Mouse (Mus musculus) liver, postnatal 0 days (tissue): ENCODE measurements around the gene Nelfe. TPM values are rescaled to one million over a fixed set of nuclear protein-coding genes. Genes with fewer than 3 reads are reported as not detected.
A peak's percentile ranks its signal among the peaks of the same experiment; 100 is the strongest.

Source experiments
- ATAC-seq: fragments of 200-750 bp; cut with Nextera tagmentation; 2 replicates; pipeline ENCODE4 v1.8.0; 2017; ENCODE audit warnings: mild to moderate bottlenecking, moderate library complexity
- DNase-seq: peaks from one replicate; pipeline ENCODE4 v3.0.0-alpha.2; 2016
- H3K27ac ChIP-seq: fragments of 300-500 bp; sonication (generic); 2 replicates; pipeline ENCODE4 v1.5.1; 2014; ENCODE audit warnings: antibody characterized with exemption, moderate library complexity, mild to moderate bottlenecking, low read depth
- H3K27me3 ChIP-seq: fragments of 300-500 bp; sonication (generic); 2 replicates; pipeline ENCODE4 v1.6.1; 2014; ENCODE audit warnings: low read length, control low read depth, mixed read lengths; ENCODE audit not compliant: insufficient read depth
- H3K36me3 ChIP-seq: fragments of 300-500 bp; sonication (generic); replicated peaks from 2 replicates; pipeline ENCODE4 v1.6.1; 2014; ENCODE audit warnings: mild to moderate bottlenecking, control low read depth, low read length, moderate library complexity, mixed read lengths; ENCODE audit not compliant: insufficient read depth
- H3K4me1 ChIP-seq: fragments of 300-500 bp; sonication (generic); 2 replicates; pipeline ENCODE4 v1.6.1; 2014; ENCODE audit warnings: antibody characterized with exemption, mild to moderate bottlenecking, control low read depth; ENCODE audit not compliant: insufficient read depth
- H3K4me2 ChIP-seq: fragments of 300-500 bp; sonication (generic); 2 replicates; pipeline ENCODE4 v1.6.1; 2014; ENCODE audit warnings: low read depth, mild to moderate bottlenecking, low read length, moderate library complexity, mixed read lengths
- H3K4me3 ChIP-seq: fragments of 300-500 bp; sonication (generic); 2 replicates; pipeline ENCODE4 v1.5.1; 2014; ENCODE audit warnings: low read depth, low read length
- H3K9ac ChIP-seq: fragments of 300-500 bp; sonication (generic); replicated peaks from 2 replicates; pipeline ENCODE4 v1.6.1; 2014; ENCODE audit warnings: mild to moderate bottlenecking, moderate library complexity
- H3K9me3 ChIP-seq: fragments of 300-500 bp; sonication (generic); 2 replicates; pipeline ENCODE4 v1.6.1; 2016; ENCODE audit warnings: mild to moderate bottlenecking, control low read depth, low read length, mixed read lengths
- CTCF ChIP-seq: sonication (generic); IDR thresholded peaks from 2 replicates; pipeline ENCODE4 v1.5.1; 2016; ENCODE audit warnings: antibody characterized with exemption, low read depth
- EP300 ChIP-seq: IDR thresholded peaks from 2 replicates; pipeline ENCODE4 v1.6.1; 2016; ENCODE audit warnings: antibody characterized with exemption, low read depth, mild to moderate bottlenecking
- WGBS: fragments of 180-500 bp; shearing (Covaris S2); extraction: QIAGEN DNeasy Blood & Tissue Kit; methylation state at CpG from one replicate; pipeline ENCODE4 v1.1.7; 2014; ENCODE audit not compliant: insufficient replicate concordance; 5-methylcytosine and 5-hydroxymethylcytosine counted together
- polyA plus RNA-seq: library from polyadenylated mRNA; unstranded; fragments of >200 nt; fragmentation: Nextera tagmentation; extraction: Ambion mirVana; gene quantifications from 2 replicates; pipeline ENCODE4 v1.2.1, GENCODE M21; 2015

Gene Nelfe
- polyA plus RNA-seq, 1 experiment from 2014 or later: 26.5 TPM

GRCm38 (mm10) chr17:34855825-34856224 lies 5.6 kb downstream of the Nelfe start:
- Histone ChIP-seq H3K9me3 (no peaks in the 10 kb centered on the region), H3K4me1 (peaks cover 17% of the 10 kb centered on the region), H3K36me3 (peaks cover 48% of the 10 kb centered on the region), H3K9ac (no peak overlapping the region), H3K4me3 (no peak overlapping the region), H3K27me3 (no peaks in the 10 kb centered on the region), H3K4me2 (no peak overlapping the region), H3K27ac (no peak overlapping the region)
- TF ChIP-seq CTCF: peak; percentile 88
- TF ChIP-seq EP300: no peak
- DNase-seq: peak; percentile 63
- peak; percentile 47; the same call in 1 of the 2 replicates for ATAC-seq
- WGBS: 33% methylated on average over 3 of the region's 3 CpGs

GRCm38 (mm10) chr17:34858670-34859069 lies 8.5 kb downstream of the Nelfe start:
- ATAC-seq: no peak
- H3K4me1 ChIP-seq: peaks cover 19% of the 10 kb centered on the region
- no peaks in the 10 kb centered on the region for H3K27me3 ChIP-seq
- H3K9ac ChIP-seq: no peak overlapping the region
- WGBS: 33% methylated on average over 4 of the region's 4 CpGs
- H3K9me3 ChIP-seq: no peaks in the 10 kb centered on the region
- DNase-seq: peak; percentile 10
- H3K27ac ChIP-seq: 0 out of 2 replicates have a peak overlapping the region, but pooled peaks have one; percentile 29
- H3K4me3 ChIP-seq: no peak overlapping the region
- no peak overlapping the region for H3K4me2 ChIP-seq
- peaks cover 36% of the 10 kb centered on the region for H3K36me3 ChIP-seq
- TF ChIP-seq CTCF: no peak

- no peaks in the 10 kb centered on the region for H3K9me3 ChIP-seq
- no peaks in the 10 kb centered on the region for H3K27me3 ChIP-seq
- WGBS: 81% methylated on average over 9 of the region's 9 CpGs
- peaks cover 25% of the 10 kb centered on the region for H3K36me3 ChIP-seq
- ATAC-seq (no peak), DNase-seq (peak; percentile 13)
- H3K4me2 ChIP-seq: peak overlapping the region; percentile 63
- peaks cover 19% of the 10 kb centered on the region for H3K4me1 ChIP-seq
- TF ChIP-seq CTCF: no peak
- no peak for TF ChIP-seq EP300
- H3K9ac ChIP-seq: peak overlapping the region; percentile 22; the same call in 1 of the 2 replicates
- H3K27ac ChIP-seq: no peak overlapping the region
- H3K4me3 ChIP-seq: peak overlapping the region; percentile 51
These were observed 10.3 kb downstream of the Nelfe start for GRCm38 (mm10) chr17:34860514-34860913.

GRCm38 (mm10) chr17:34861704-34862415 lies 11.7 kb downstream of the Nelfe start:
- DNase-seq: peak; percentile 76
- peaks cover 18% of the 10 kb centered on the region for H3K36me3 ChIP-seq
- H3K9ac ChIP-seq: peak overlapping the region; percentile 47
- no peak for TF ChIP-seq CTCF
- peaks cover 19% of the 10 kb centered on the region for H3K4me1 ChIP-seq
- no peaks in the 10 kb centered on the region for H3K27me3 ChIP-seq
- H3K27ac ChIP-seq: peak overlapping the region; percentile 73
- 47% methylated on average over 13 of the region's 13 CpGs for WGBS
- H3K9me3 ChIP-seq: no peaks in the 10 kb centered on the region
- peak overlapping the region; percentile 63 for H3K4me2 ChIP-seq
- ATAC-seq: peak; percentile 91
- H3K4me3 ChIP-seq: peak overlapping the region; percentile 51

- Histone ChIP-seq H3K36me3 (peaks cover 11% of the 10 kb centered on the region), H3K9ac (peak within 1 kb of the TSS; percentile 47), H3K4me3 (peak within 1 kb of the TSS; percentile 51), H3K27me3 (no peaks in the 10 kb centered on the region), H3K27ac (peak within 1 kb of the TSS; percentile 73), H3K4me2 (peak within 1 kb of the TSS; percentile 63), H3K9me3 (no peaks in the 10 kb centered on the region), H3K4me1 (peaks cover 19% of the 10 kb centered on the region)
- ATAC-seq: peak; percentile 80
- no peak for DNase-seq
- TF ChIP-seq EP300 (peak; percentile 59), CTCF (no peak)
- WGBS: 34% methylated on average over 8 of the region's 8 CpGs
These were observed 12.4 kb downstream of the Nelfe start, which contains the start of gene Cfb for GRCm38 (mm10) chr17:34862416-34863081. Gene Cfb (minus strand): TSS chr17:34862518.

- H3K4me3 ChIP-seq: no peak overlapping the region
- H3K27me3 ChIP-seq: no peaks in the 10 kb centered on the region
- ATAC-seq: no peak
- no peak for TF ChIP-seq CTCF
- TF ChIP-seq EP300: no peak
- 55% methylated on average over 7 of the region's 7 CpGs for WGBS
- no peak overlapping the region for H3K4me2 ChIP-seq
- no peak for DNase-seq
- H3K27ac ChIP-seq: no peak overlapping the region
- H3K4me1 ChIP-seq: peaks cover 8% of the 10 kb centered on the region; the same call in 1 of the 2 replicates
- H3K9me3 ChIP-seq: no peaks in the 10 kb centered on the region
- no peak overlapping the region for H3K9ac ChIP-seq
- H3K36me3 ChIP-seq: no peaks in the 10 kb centered on the region
These were observed 15.8 kb downstream of the Nelfe start for GRCm38 (mm10) chr17:34865981-34866380.
